Mouse (Mus musculus) spleen, adult 2 months (tissue): ENCODE measurements around the gene Gabra2.

ENCODE experiments used
- CTCF ChIP-seq: fragments of 200-500 bp; IDR thresholded peaks from 2 replicates; pipeline ENCODE4 v1.5.1; 2011; ENCODE audit warnings: mild to moderate bottlenecking, inconsistent platforms; ENCODE audit not compliant: insufficient read depth, insufficient read length, insufficient replicate concordance; ENCODE audit errors: extremely low read depth
- POLR2A ChIP-seq: fragments of 200-500 bp; IDR thresholded peaks from 2 replicates; pipeline ENCODE4 v1.6.1; 2011; ENCODE audit warnings: low read depth, low read length, inconsistent platforms

- TF ChIP-seq CTCF (no peak), POLR2A (no peak)
Observed at GRCm38 (mm10) chr5:70995617-70996325, 99.9 kb downstream of the Gabra2 start.
